Mouse (Mus musculus) neural tube, embryonic 15.5 days (tissue): ENCODE measurements around the gene Cblc. TPM values are rescaled to one million over a fixed set of nuclear protein-coding genes. Genes with fewer than 3 reads are reported as not detected.

Source experiments
- ATAC-seq: fragments of 200-750 bp; cut with Nextera tagmentation; 2 replicates; pipeline ENCODE4 v1.8.0; 2017; ENCODE audit warnings: mild to moderate bottlenecking, moderate TSS enrichment, moderate library complexity; ENCODE audit not compliant: low FRiP score
- H3K27ac ChIP-seq: fragments of 300-500 bp; sonication (generic); replicated peaks from 2 replicates; pipeline ENCODE4 v1.5.1; 2015; ENCODE audit warnings: mild to moderate bottlenecking, inconsistent platforms
- H3K27me3 ChIP-seq: fragments of 300-500 bp; sonication (generic); replicated peaks from 2 replicates; pipeline ENCODE4 v1.6.1; 2015; ENCODE audit warnings: inconsistent platforms
- H3K36me3 ChIP-seq: fragments of 300-500 bp; sonication (generic); 2 replicates; pipeline ENCODE4 v1.6.1; 2015; ENCODE audit warnings: inconsistent platforms
- H3K4me1 ChIP-seq: fragments of 300-500 bp; sonication (generic); 2 replicates; pipeline ENCODE4 v1.6.1; 2015; ENCODE audit warnings: inconsistent platforms
- H3K4me2 ChIP-seq: fragments of 300-500 bp; sonication (generic); 2 replicates; pipeline ENCODE4 v1.6.1; 2015; ENCODE audit warnings: inconsistent platforms, mild to moderate bottlenecking, moderate library complexity
- H3K4me3 ChIP-seq: fragments of 300-500 bp; sonication (generic); replicated peaks from 2 replicates; pipeline ENCODE4 v1.5.1; 2015; ENCODE audit warnings: mild to moderate bottlenecking, inconsistent platforms
- H3K9ac ChIP-seq: fragments of 300-500 bp; sonication (generic); replicated peaks from 2 replicates; pipeline ENCODE4 v1.6.1; 2015; ENCODE audit warnings: mild to moderate bottlenecking, inconsistent platforms
- H3K9me3 ChIP-seq: fragments of 300-500 bp; sonication (generic); replicated peaks from 2 replicates; pipeline ENCODE4 v1.6.1; 2016; ENCODE audit warnings: inconsistent platforms
- WGBS: fragments of 180-500 bp; shearing (Covaris S2); methylation state at CpG from one replicate; pipeline ENCODE4 v1.1.7; 2015; ENCODE audit warnings: mixed read lengths; 5-methylcytosine and 5-hydroxymethylcytosine counted together
- polyA plus RNA-seq: library from polyadenylated mRNA; unstranded; fragments of >200 nt; fragmentation: Nextera tagmentation; extraction: Ambion mirVana; gene quantifications from 2 replicates; pipeline ENCODE4 v1.2.1, GENCODE M21; 2015

The Cblc gene
- polyA plus RNA-seq, 1 experiment from 2014 or later: 0.69 TPM

DNA sequence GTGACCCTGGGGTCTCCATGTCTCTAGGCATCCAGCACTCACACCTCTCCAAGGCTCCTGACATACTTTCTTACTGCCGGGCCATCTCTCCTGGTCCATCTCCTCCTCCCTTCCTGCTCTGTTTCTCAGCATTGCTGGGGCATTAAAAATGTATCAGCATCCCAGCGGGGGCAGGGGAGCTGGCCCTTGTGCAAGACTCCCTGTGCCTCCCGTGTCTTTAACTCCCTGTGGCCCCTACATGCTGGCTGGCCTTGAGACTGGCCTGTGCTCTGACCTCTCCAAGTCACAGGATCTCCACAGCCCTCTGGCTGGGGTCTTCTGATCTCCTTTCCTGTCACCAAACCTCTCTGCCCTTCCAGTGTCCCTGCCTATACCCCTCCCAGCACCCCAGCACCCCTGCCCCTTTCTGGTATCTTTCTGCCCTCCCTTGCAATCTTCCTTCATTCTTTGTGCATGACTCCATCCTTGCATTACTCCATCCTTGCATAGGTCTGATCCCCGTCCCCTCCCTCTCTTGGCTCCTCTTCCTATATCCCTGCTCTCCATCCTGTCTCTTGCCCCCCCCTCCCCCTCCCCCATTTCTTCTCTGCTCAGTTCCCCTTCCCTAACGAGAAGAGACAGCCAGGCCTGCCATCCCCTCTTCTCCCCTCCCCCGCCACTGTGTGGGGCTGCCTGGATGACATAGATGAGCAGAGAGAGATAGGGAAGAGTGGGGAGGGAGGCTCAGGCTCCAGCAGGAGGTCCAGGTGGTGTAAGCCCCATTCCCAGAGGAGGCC is 50.0 kb downstream of the Cblc start:
- peak overlapping the region; percentile 85 for H3K4me2 ChIP-seq
- H3K36me3 ChIP-seq: peaks cover 7% of the 10 kb centered on the region; the same call in 1 of the 2 replicates
- peaks cover 52% of the 10 kb centered on the region for H3K4me1 ChIP-seq
- H3K4me3 ChIP-seq: peak overlapping the region; percentile 85
- no peak for ATAC-seq
- H3K9ac ChIP-seq: 0 out of 2 replicates have a peak overlapping the region, but pooled peaks have one; percentile 18
- no peaks in the 10 kb centered on the region for H3K9me3 ChIP-seq
- H3K27ac ChIP-seq: 0 out of 2 replicates have a peak overlapping the region, but pooled peaks have one; percentile 37
- no peaks in the 10 kb centered on the region for H3K27me3 ChIP-seq
- WGBS: 36% methylated on average over 6 of the region's 6 CpGs

DNA sequence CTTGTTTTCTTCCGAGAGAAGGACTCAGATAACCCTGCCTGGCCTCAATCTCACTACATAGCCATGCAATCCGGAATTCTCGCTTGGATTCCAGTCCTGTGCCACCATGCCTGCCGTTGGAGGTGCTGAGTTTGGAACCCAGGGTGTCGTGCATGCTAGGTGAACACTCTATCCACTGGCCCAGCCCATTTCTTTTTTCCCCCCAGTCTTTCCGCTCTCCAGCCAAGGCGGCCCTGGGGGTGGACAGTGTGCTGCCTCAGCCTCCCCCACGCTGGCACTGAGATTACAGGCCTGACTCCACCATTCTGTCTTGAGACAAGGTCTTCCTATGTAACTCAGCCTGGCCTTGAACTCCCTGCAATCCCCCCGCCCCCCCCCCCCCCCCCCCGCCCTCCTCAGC is 50.6 kb downstream of the Cblc start:
- peaks cover 55% of the 10 kb centered on the region for H3K4me1 ChIP-seq
- H3K9me3 ChIP-seq: no peaks in the 10 kb centered on the region
- no peak overlapping the region for H3K27ac ChIP-seq
- H3K9ac ChIP-seq: no peak overlapping the region
- H3K27me3 ChIP-seq: no peaks in the 10 kb centered on the region
- H3K4me3 ChIP-seq: no peak overlapping the region
- H3K4me2 ChIP-seq: no peak overlapping the region
- 81% methylated on average over 9 of the region's 10 CpGs for WGBS
- peaks cover 7% of the 10 kb centered on the region; the same call in 1 of the 2 replicates for H3K36me3 ChIP-seq
- no peak for ATAC-seq

DNA sequence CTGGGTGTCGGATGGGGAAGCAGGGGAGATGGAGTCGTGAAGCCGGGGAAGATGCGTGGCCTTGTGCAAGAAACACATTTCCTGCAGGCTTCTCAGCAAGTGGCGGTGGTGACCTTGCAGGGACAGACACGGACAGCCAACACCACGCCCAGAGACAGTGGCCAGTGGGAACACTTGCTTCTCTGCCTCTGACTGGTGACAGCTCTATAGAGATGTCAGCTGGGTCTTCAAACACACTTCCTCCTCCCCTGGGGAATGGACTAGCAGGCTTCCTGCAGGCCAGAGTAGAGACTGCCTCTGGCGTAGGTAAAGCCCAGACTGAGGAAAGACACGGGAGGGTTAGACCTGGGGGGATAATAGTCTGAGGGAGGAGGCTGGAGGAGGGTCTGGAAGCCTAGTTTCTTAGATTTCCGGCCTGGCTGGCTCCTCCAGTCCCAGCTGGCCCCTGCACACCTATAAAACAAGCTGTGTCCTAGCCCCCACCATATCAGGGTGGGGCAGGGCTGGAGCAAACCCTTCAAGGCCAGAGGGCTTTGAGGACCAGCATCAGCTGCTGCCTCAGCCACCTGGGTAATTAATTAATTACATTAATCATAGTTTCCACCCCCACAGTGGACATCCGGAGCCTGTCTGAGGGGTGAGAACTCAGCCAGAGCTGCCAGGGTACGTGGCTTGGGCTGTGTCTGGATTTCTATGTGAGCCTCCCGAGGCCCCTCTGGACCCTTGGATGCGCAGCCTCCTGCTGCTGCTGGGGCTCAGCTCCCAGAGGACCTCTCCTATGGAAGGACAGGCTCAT is 51.8 kb downstream of the Cblc start:
- no peak for ATAC-seq
- H3K27ac ChIP-seq: no peak overlapping the region
- no peak overlapping the region for H3K4me3 ChIP-seq
- 0 out of 2 replicates have a peak overlapping the region, but pooled peaks have one; percentile 3 for H3K9ac ChIP-seq
- H3K9me3 ChIP-seq: no peaks in the 10 kb centered on the region
- H3K36me3 ChIP-seq: peaks cover 16% of the 10 kb centered on the region
- no peak overlapping the region for H3K4me2 ChIP-seq
- 68% methylated on average over 14 of the region's 14 CpGs for WGBS
- H3K4me1 ChIP-seq: peaks cover 48% of the 10 kb centered on the region
- H3K27me3 ChIP-seq: no peaks in the 10 kb centered on the region

DNA sequence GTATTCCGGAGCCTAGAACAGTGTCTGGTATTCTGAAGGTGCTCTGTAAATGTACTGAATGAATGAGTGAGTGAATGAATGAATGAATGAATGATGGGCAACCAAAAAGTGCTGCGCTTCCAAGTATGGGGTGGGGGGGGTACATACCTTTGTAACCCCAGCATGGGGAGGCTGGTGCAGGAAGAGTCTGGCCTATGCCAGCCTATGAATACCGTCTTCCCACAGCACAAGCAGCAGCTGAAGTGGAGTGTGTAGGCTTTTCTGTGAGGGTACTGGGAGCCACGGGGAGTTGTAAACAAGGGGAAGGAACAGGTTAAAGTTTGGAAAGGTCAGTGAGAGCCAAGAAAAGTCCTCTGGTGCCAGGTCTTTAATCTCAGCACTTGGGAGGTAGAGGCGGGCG is 52.8 kb downstream of the Cblc start:
- no peak overlapping the region for H3K4me3 ChIP-seq
- peaks cover 17% of the 10 kb centered on the region for H3K36me3 ChIP-seq
- H3K9ac ChIP-seq: no peak overlapping the region
- H3K4me1 ChIP-seq: peaks cover 47% of the 10 kb centered on the region
- no peaks in the 10 kb centered on the region for H3K9me3 ChIP-seq
- 90% methylated on average over 6 of the region's 6 CpGs for WGBS
- ATAC-seq: no peak
- H3K4me2 ChIP-seq: no peak overlapping the region
- H3K27ac ChIP-seq: no peak overlapping the region
- H3K27me3 ChIP-seq: no peaks in the 10 kb centered on the region

DNA sequence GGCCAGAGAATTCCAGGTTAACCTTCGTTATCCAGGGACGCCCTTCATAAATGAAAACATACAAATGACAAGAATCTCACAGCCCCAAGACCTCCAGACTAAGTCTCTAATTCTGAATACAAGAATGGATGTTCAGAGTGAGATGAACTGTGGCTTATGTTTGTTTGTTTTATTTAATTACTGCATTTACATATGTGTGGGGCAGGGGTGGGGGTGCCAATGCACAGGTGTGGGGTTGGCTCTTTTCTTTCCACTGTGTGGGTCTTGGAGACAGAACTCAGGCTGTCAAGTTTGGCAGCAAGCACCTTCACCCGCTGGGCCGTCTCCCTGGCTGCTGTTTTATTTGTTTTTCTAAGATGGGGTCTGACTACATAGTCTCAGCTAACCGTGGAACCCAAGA is 54.1 kb downstream of the Cblc start:
- Histone ChIP-seq H3K27ac (no peak overlapping the region), H3K9me3 (no peaks in the 10 kb centered on the region), H3K4me1 (peaks cover 34% of the 10 kb centered on the region), H3K27me3 (no peaks in the 10 kb centered on the region), H3K4me3 (no peak overlapping the region), H3K36me3 (peaks cover 25% of the 10 kb centered on the region), H3K4me2 (no peak overlapping the region), H3K9ac (no peak overlapping the region)
- ATAC-seq: no peak
- 44% methylated on average over 5 of the region's 5 CpGs for WGBS

DNA sequence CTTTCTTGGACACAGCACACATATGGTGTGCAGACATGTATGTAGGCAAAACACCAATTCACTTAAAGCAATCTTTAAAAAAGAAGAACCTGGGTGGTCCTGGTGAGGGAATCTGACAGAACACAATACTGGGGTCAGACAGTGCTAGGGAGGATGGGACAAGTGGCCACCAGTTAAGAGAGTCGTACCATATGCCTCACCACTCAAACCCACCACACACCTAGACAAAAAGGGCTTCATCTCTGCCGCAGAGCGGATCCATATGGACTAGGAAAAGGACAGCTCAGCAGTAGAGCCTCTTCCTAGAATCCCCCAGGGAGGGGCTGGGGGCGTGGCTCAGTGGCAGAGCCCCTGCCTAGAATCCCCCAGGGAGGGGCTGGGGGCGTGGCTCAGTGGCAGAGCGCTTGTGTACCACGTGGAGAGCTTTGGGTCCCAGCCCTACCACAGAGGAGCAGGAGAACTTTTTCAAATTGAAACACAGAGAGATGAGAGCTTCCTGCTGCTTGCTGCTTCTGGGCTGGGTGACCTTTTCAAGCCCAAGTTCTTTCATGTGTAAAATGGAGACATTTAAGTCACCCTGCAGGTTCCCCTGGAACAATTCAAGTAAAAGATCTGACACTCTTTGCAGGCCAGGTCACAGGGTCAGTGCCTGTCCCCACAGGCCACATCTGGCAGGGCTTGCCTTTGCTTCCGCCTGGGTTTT is 55.1 kb downstream of the Cblc start:
- Histone ChIP-seq H3K27ac (no peak overlapping the region), H3K36me3 (peaks cover 34% of the 10 kb centered on the region), H3K4me2 (no peak overlapping the region), H3K9me3 (no peaks in the 10 kb centered on the region), H3K4me3 (no peak overlapping the region), H3K27me3 (no peaks in the 10 kb centered on the region), H3K4me1 (peaks cover 24% of the 10 kb centered on the region), H3K9ac (no peak overlapping the region)
- ATAC-seq: no peak
- 11% methylated on average over 8 of the region's 8 CpGs for WGBS

DNA sequence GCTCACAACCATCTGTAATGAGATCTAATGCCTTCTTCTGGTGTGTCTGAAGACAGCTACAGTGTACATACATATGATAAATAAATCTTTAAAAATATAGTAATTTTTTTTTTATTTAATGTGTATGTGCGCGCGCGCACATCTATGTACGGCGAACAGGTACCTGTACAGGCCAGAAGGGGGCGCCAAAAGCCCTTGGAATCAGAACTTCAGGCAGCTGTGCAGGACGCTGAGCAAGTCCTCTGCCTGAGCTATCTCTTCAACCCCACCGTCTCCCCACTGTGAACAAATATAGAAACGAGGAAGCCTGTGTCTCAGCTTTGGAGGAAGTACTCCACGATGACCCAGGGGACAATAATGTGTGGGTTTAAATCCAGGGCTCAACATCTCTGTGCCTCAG is 56.3 kb downstream of the Cblc start:
- H3K4me2 ChIP-seq: no peak overlapping the region
- H3K9me3 ChIP-seq: no peaks in the 10 kb centered on the region
- no peak overlapping the region for H3K4me3 ChIP-seq
- H3K27me3 ChIP-seq: no peaks in the 10 kb centered on the region
- 93% methylated on average over 11 of the region's 11 CpGs for WGBS
- H3K4me1 ChIP-seq: peaks cover 16% of the 10 kb centered on the region
- H3K36me3 ChIP-seq: peaks cover 38% of the 10 kb centered on the region
- ATAC-seq: no peak
- H3K27ac ChIP-seq: no peak overlapping the region
- H3K9ac ChIP-seq: no peak overlapping the region

DNA sequence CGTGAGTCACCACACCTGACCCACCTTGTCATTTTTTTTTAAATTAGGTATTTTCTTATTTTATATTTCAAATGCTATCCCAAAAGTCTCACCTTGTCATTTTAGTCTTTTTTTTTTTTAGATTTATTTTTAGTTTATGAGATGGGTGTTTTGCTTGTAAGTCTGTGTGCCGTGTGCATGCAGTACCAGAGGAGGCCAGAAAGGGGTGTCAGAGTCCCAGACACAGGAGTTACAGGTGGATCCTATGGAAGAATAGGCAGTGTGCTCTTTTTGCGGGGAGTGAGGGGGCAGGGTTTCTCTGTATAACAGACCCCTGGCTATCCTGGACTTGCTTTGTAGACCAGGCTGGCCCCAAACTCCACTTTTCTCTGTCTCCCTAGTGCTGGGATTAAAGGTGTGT is 57.8 kb downstream of the Cblc start:
- Histone ChIP-seq H3K27ac (no peak overlapping the region), H3K4me2 (no peak overlapping the region), H3K27me3 (no peaks in the 10 kb centered on the region), H3K4me1 (peaks cover 6% of the 10 kb centered on the region; the same call in 1 of the 2 replicates), H3K4me3 (no peak overlapping the region), H3K9me3 (no peaks in the 10 kb centered on the region), H3K36me3 (peaks cover 50% of the 10 kb centered on the region), H3K9ac (no peak overlapping the region)
- 95% methylated on average over 3 of the region's 3 CpGs for WGBS
- ATAC-seq: no peak

DNA sequence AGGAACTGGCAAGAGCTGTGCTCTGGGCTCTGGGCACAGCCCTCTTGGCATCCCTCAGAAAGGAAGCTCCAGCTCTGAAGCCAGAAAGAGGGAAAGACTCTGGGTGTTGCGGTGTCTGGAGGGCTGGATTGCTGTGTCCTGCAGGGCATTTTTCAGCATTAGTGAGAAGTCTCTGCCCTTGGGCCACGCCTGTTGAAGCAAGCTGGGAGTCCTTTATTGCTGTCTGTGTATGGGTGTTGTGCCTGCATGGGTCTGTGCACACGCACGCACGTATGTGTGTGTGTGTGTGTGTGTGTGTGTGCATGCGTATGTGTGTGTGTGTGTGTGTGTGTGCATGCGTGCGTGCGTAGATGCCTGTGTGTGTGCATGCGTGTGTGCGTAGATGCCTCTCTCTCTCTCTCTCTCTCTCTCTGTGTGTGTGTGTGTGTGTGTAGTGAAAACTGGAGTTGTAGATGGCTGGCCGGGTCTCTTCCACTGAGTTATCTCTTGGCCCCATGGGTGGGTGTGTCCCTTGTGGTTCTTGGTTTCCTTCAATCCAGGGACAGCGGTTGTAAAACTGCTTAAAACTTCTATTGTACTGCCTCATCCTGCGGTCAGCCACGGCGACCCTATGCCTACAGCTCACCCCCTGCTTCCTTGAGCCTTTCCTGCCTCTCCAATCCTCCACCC is 60.1 kb downstream of the Cblc start:
- no peak overlapping the region for H3K27ac ChIP-seq
- H3K9ac ChIP-seq: no peak overlapping the region
- no peak overlapping the region for H3K4me3 ChIP-seq
- H3K4me1 ChIP-seq: peaks cover 2% of the 10 kb centered on the region; the same call in 1 of the 2 replicates
- H3K9me3 ChIP-seq: no peaks in the 10 kb centered on the region
- ATAC-seq: no peak
- peaks cover 59% of the 10 kb centered on the region for H3K36me3 ChIP-seq
- no peak overlapping the region for H3K4me2 ChIP-seq
- 83% methylated on average over 16 of the region's 16 CpGs for WGBS
- H3K27me3 ChIP-seq: no peaks in the 10 kb centered on the region

DNA sequence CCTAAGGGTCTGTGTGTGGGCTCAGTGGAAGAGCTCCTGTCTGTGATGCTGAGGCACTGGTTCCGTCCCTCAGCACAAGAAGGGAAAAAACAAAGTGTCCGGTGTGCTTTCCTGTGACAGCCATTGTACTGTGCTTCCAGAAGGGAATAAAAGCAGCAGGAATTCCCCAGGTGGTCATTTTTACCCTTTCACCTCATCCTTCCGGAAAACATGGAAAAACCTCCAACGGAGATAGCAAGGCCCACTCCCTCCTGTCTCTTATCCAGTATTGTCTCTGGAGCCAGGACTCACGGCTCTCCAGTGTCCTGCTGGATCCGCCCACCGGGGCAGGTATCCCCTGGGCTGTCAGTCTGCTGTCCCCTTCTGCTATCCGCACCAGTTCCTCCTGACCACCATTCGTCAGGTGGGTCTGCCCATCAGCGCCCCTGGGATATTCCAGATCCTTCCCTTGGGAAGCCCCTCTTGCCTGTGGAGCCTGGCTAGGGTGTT is 62.4 kb downstream of the Cblc start:
- Histone ChIP-seq H3K27ac (no peak overlapping the region), H3K9ac (no peak overlapping the region), H3K4me3 (no peak overlapping the region), H3K4me2 (no peak overlapping the region), H3K9me3 (no peaks in the 10 kb centered on the region), H3K27me3 (no peaks in the 10 kb centered on the region), H3K36me3 (peaks cover 71% of the 10 kb centered on the region), H3K4me1 (no peaks in the 10 kb centered on the region)
- no peak for ATAC-seq
- 89% methylated on average over 10 of the region's 10 CpGs for WGBS
